Mouse (Mus musculus): ENCODE results near the gene Rpl27. TPM values are rescaled to one million over a fixed set of nuclear protein-coding genes. Genes with fewer than 3 reads are reported as not detected.

Gene Rpl27
- polyA plus RNA-seq, 1 experiment from 2014 or later, result 315 TPM

Small RNA genes within 50 kb of the gene (microRNA-seq; reads per million reads assigned to microRNA genes)
- not detected for gene Mir6929

Other genes starting within 250 kb of the Rpl27 start
- 15.4 and 17.9 TPM in 2 replicates for gene Ezh1, start 215.8 kb upstream of the Rpl27 start, polyA plus RNA-seq (2015; fragmentation: Nextera tagmentation; extraction: Ambion mirVana)
- gene Ramp2, start 196.3 kb upstream of the Rpl27 start, polyA plus RNA-seq (2015; fragmentation: Nextera tagmentation; extraction: Ambion mirVana), result 97.6 and 108 TPM in 2 replicates
- 114 and 117 TPM in 2 replicates for gene Vps25, start 188.6 kb upstream of the Rpl27 start, polyA plus RNA-seq (2015; fragmentation: Nextera tagmentation; extraction: Ambion mirVana)
- 5.5 and 6.8 TPM in 2 replicates for gene Wnk4, start 181.7 kb upstream of the Rpl27 start, polyA plus RNA-seq (2015; fragmentation: Nextera tagmentation; extraction: Ambion mirVana)
- 0.89 and 1.0 TPM in 2 replicates for gene Cntd1, start 163.3 kb upstream of the Rpl27 start, polyA plus RNA-seq (2015; fragmentation: Nextera tagmentation; extraction: Ambion mirVana)
- gene Coa3, start 163.2 kb upstream of the Rpl27 start, polyA plus RNA-seq (2015; fragmentation: Nextera tagmentation; extraction: Ambion mirVana), result 211 and 238 TPM in 2 replicates
- gene Becn1, start 140.0 kb upstream of the Rpl27 start, polyA plus RNA-seq (2015; fragmentation: Nextera tagmentation; extraction: Ambion mirVana), result 173 and 178 TPM in 2 replicates
- gene Psme3, start 126.1 kb upstream of the Rpl27 start, polyA plus RNA-seq (2015; fragmentation: Nextera tagmentation; extraction: Ambion mirVana), result 126 and 133 TPM in 2 replicates
- 2.0 and 2.1 TPM in 2 replicates for gene Aoc2, start 117.2 kb upstream of the Rpl27 start, polyA plus RNA-seq (2015; fragmentation: Nextera tagmentation; extraction: Ambion mirVana)
- 0.07 TPM in 1 of 2 replicates, not detected in the other for gene Aoc3, start 111.7 kb upstream of the Rpl27 start, polyA plus RNA-seq (2015; fragmentation: Nextera tagmentation; extraction: Ambion mirVana)
- gene G6pc, start 74.7 kb upstream of the Rpl27 start, polyA plus RNA-seq (2015; fragmentation: Nextera tagmentation; extraction: Ambion mirVana), result not detected in 2 replicates
- gene Aarsd1, start 24.7 kb upstream of the Rpl27 start, polyA plus RNA-seq (2015; fragmentation: Nextera tagmentation; extraction: Ambion mirVana), result 79.4 and 90.0 TPM in 2 replicates
- gene Gm27029, start 17.5 kb upstream of the Rpl27 start, polyA plus RNA-seq (2015; fragmentation: Nextera tagmentation; extraction: Ambion mirVana), result 5.7 and 8.3 TPM in 2 replicates
- gene Rundc1, start 17.2 kb upstream of the Rpl27 start, polyA plus RNA-seq (2015; fragmentation: Nextera tagmentation; extraction: Ambion mirVana), result 25.5 and 28.5 TPM in 2 replicates
- 3.3 and 4.3 TPM in 2 replicates for gene Ptges3l, start 17.0 kb upstream of the Rpl27 start, polyA plus RNA-seq (2015; fragmentation: Nextera tagmentation; extraction: Ambion mirVana)
- 3.6 and 3.8 TPM in 2 replicates for gene Ifi35, start 6.1 kb downstream of the Rpl27 start, polyA plus RNA-seq (2015; fragmentation: Nextera tagmentation; extraction: Ambion mirVana)
- 80.5 and 83.0 TPM in 2 replicates for gene Rnd2, start 22.7 kb downstream of the Rpl27 start, polyA plus RNA-seq (2015; fragmentation: Nextera tagmentation; extraction: Ambion mirVana)
- 72.6 and 75.8 TPM in 2 replicates for gene Vat1, start 23.9 kb downstream of the Rpl27 start, polyA plus RNA-seq (2015; fragmentation: Nextera tagmentation; extraction: Ambion mirVana)
- 3.0 and 3.2 TPM in 2 replicates for gene Brca1, start 109.7 kb downstream of the Rpl27 start, polyA plus RNA-seq (2015; fragmentation: Nextera tagmentation; extraction: Ambion mirVana)
- 99.4 and 107 TPM in 2 replicates for gene Nbr1, start 109.9 kb downstream of the Rpl27 start, polyA plus RNA-seq (2015; fragmentation: Nextera tagmentation; extraction: Ambion mirVana)
- 3.5 and 4.9 TPM in 2 replicates for gene Tmem106a, start 139.9 kb downstream of the Rpl27 start, polyA plus RNA-seq (2015; fragmentation: Nextera tagmentation; extraction: Ambion mirVana)
- gene Gm11634, start 157.0 kb downstream of the Rpl27 start, polyA plus RNA-seq (2015; fragmentation: Nextera tagmentation; extraction: Ambion mirVana), result not detected in 2 replicates
- gene Rdm1, start 184.9 kb downstream of the Rpl27 start, polyA plus RNA-seq (2015; fragmentation: Nextera tagmentation; extraction: Ambion mirVana), result 16.0 and 16.4 TPM in 2 replicates
- gene Arl4d, start 223.2 kb downstream of the Rpl27 start, polyA plus RNA-seq (2015; fragmentation: Nextera tagmentation; extraction: Ambion mirVana), result 18.1 and 19.8 TPM in 2 replicates

Measured in neural tube, embryonic 13.5 days (tissue).